Mouse (Mus musculus): ENCODE measurements around the gene Msi2. TPM values are rescaled to one million over a fixed set of nuclear protein-coding genes. Genes with fewer than 3 reads are reported as not detected.

Msi2 gene
- total and polyA plus RNA-seq, 3 experiments = 36.5 to 197 (median 144) TPM

DNA sequence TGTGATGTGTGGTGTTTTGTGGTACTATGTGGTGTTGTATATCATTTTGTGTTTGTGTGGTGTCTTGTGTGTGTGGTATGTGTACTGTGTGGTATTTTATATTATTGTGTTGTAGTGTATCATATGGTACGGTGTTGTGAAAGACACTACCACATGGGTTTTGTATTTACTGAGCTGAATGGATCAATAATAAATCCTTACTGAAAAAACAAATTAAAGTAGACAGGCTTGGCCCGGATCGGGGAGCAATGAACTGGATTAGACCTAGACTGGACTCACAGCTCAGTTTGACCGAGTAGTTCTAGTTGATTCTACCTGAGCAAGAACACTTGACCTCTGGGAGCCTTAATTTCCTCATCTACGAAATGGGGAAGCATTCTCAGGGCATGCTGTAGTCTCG is 107.5 kb downstream of the Msi2 start:
- TF ChIP-seq GATA1 (IDR thresholded peaks at IDR 0.05; ENCODE audit: borderline replicate concordance, low read length) = no peak
- TF ChIP-seq GATA2 (IDR thresholded peaks at IDR 0.05; ENCODE audit: borderline replicate concordance, low read depth, low read length) = no peak
- TF ChIP-seq TAL1 (conservative IDR thresholded peaks at IDR 0.05; ENCODE audit: low read depth, low read length) = no peak
- TF ChIP-seq CTCF (IDR thresholded peaks at IDR 0.05; ENCODE audit: low read depth, low read length) = no peak
- no peak for TF ChIP-seq POLR2AphosphoS5 (IDR thresholded peaks at IDR 0.05; ENCODE audit: insufficient replicate concordance, low read depth, low read length)
- peaks cover 62% of the 10 kb centered on the region for H3K36me3 ChIP-seq (replicated peaks)

GRCm38 (mm10) chr11:88610112-88610511 is 108.2 kb downstream of the Msi2 start:
- H3K4me3 ChIP-seq (ENCODE audit: low read depth, low read length) = no peak overlapping the region
- H3K4me1 ChIP-seq (ENCODE audit: insufficient read depth, low read depth, low read length) = peaks cover 93% of the 10 kb centered on the region
- H3K36me3 ChIP-seq (replicated peaks) = peaks cover 59% of the 10 kb centered on the region
- no peaks in the 10 kb centered on the region for H3K9me3 ChIP-seq (replicated peaks)
- TF ChIP-seq TAL1 (conservative IDR thresholded peaks at IDR 0.05; ENCODE audit: low read depth, low read length) (no peak), POLR2AphosphoS5 (IDR thresholded peaks at IDR 0.05; ENCODE audit: insufficient replicate concordance, low read depth, low read length) (no peak), GATA2 (IDR thresholded peaks at IDR 0.05; ENCODE audit: borderline replicate concordance, low read depth, low read length) (no peak), GATA1 (IDR thresholded peaks at IDR 0.05; ENCODE audit: borderline replicate concordance, low read length) (no peak), CTCF (IDR thresholded peaks at IDR 0.05; ENCODE audit: low read depth, low read length) (no peak)
- ATAC-seq (ENCODE audit: extremely low read depth, insufficient number of reproducible peaks, low FRiP score, poor library complexity, severe bottlenecking) = no peak
- no peaks in the 10 kb centered on the region for H3K27me3 ChIP-seq (ENCODE audit: insufficient read depth, low read length)
- no peak for DNase-seq (ENCODE audit: low spot score)

More for the DNA sequence above, 107.5 kb downstream of the Msi2 start:
- Histone ChIP-seq H3K27me3 (ENCODE audit: insufficient read depth, low read length) (no peaks in the 10 kb centered on the region), H3K9me3 (replicated peaks) (no peaks in the 10 kb centered on the region), H3K4me1 (ENCODE audit: insufficient read depth, low read depth, low read length) (peaks cover 91% of the 10 kb centered on the region), H3K4me3 (ENCODE audit: low read depth, low read length) (no peak overlapping the region)
- DNase-seq (ENCODE audit: low spot score) (no peak), ATAC-seq (ENCODE audit: extremely low read depth, insufficient number of reproducible peaks, low FRiP score, poor library complexity, severe bottlenecking) (no peak)

GRCm38 (mm10) chr11:88608584-88608983 is 109.7 kb downstream of the Msi2 start:
- ATAC-seq (ENCODE audit: extremely low read depth, insufficient number of reproducible peaks, low FRiP score, poor library complexity, severe bottlenecking) = peak; percentile 50
- Histone ChIP-seq H3K27me3 (ENCODE audit: insufficient read depth, low read length) (no peaks in the 10 kb centered on the region), H3K4me1 (ENCODE audit: insufficient read depth, low read depth, low read length) (peaks cover 96% of the 10 kb centered on the region), H3K9me3 (replicated peaks) (no peaks in the 10 kb centered on the region), H3K4me3 (ENCODE audit: low read depth, low read length) (no peak overlapping the region; the same call in 1 of the 2 replicates), H3K36me3 (replicated peaks) (peaks cover 59% of the 10 kb centered on the region)
- TF ChIP-seq TAL1 (conservative IDR thresholded peaks at IDR 0.05; ENCODE audit: low read depth, low read length) (peak; percentile 53), GATA1 (IDR thresholded peaks at IDR 0.05; ENCODE audit: borderline replicate concordance, low read length) (no peak)
- no peak for DNase-seq (ENCODE audit: low spot score)

- ATAC-seq (ENCODE audit: extremely low read depth, insufficient number of reproducible peaks, low FRiP score, poor library complexity, severe bottlenecking) = no peak
- TF ChIP-seq GATA2 (IDR thresholded peaks at IDR 0.05; ENCODE audit: borderline replicate concordance, low read depth, low read length) (no peak), GATA1 (IDR thresholded peaks at IDR 0.05; ENCODE audit: borderline replicate concordance, low read length) (no peak), CTCF (IDR thresholded peaks at IDR 0.05; ENCODE audit: low read depth, low read length) (no peak), TAL1 (conservative IDR thresholded peaks at IDR 0.05; ENCODE audit: low read depth, low read length) (no peak), POLR2AphosphoS5 (IDR thresholded peaks at IDR 0.05; ENCODE audit: insufficient replicate concordance, low read depth, low read length) (no peak)
- H3K27me3 ChIP-seq (ENCODE audit: insufficient read depth, low read length) = no peaks in the 10 kb centered on the region
- no peaks in the 10 kb centered on the region for H3K9me3 ChIP-seq (replicated peaks)
- peaks cover 62% of the 10 kb centered on the region for H3K36me3 ChIP-seq (replicated peaks)
- peaks cover 96% of the 10 kb centered on the region for H3K4me1 ChIP-seq (ENCODE audit: insufficient read depth, low read depth, low read length)
- DNase-seq (ENCODE audit: low spot score) = no peak
- peak overlapping the region; percentile 48; the same call in 1 of the 2 replicates for H3K4me3 ChIP-seq (ENCODE audit: low read depth, low read length)
Measured at GRCm38 (mm10) chr11:88607725-88608383, 110.5 kb downstream of the Msi2 start.

DNA sequence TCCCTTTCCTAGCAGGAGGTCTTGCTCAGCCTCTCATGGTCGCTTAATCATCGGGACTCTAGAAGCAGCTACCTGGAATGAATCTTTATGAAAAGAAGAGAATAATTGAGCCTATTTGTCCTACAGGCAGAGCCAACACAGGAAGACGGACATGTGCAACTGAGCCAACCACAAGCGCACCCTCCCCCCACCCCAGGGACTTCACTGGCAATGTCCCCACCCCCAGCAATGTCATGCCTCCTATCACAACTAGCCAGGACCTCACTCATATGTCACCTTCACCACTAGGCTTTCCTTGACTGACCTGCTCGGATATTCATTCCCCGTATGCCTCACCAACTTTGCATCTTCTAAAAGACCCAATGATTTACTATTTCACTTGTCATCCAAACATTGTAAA is 112.5 kb downstream of the Msi2 start:
- ATAC-seq (ENCODE audit: extremely low read depth, insufficient number of reproducible peaks, low FRiP score, poor library complexity, severe bottlenecking) = no peak
- peaks cover 97% of the 10 kb centered on the region for H3K4me1 ChIP-seq (ENCODE audit: insufficient read depth, low read depth, low read length)
- H3K36me3 ChIP-seq (replicated peaks) = peaks cover 62% of the 10 kb centered on the region

GRCm38 (mm10) chr11:88605098-88605525 is 113.2 kb downstream of the Msi2 start:
- DNase-seq (ENCODE audit: low spot score) (no peak), ATAC-seq (ENCODE audit: extremely low read depth, insufficient number of reproducible peaks, low FRiP score, poor library complexity, severe bottlenecking) (peak; percentile 65)
- H3K36me3 ChIP-seq (replicated peaks) = peaks cover 61% of the 10 kb centered on the region
- H3K4me3 ChIP-seq (ENCODE audit: low read depth, low read length) = peak overlapping the region; percentile 24; the same call in 1 of the 2 replicates
- H3K27me3 ChIP-seq (ENCODE audit: insufficient read depth, low read length) = no peaks in the 10 kb centered on the region
- no peaks in the 10 kb centered on the region for H3K9me3 ChIP-seq (replicated peaks)
- TF ChIP-seq POLR2AphosphoS5 (IDR thresholded peaks at IDR 0.05; ENCODE audit: insufficient replicate concordance, low read depth, low read length) (no peak), TAL1 (conservative IDR thresholded peaks at IDR 0.05; ENCODE audit: low read depth, low read length) (peak; percentile 69)
- H3K4me1 ChIP-seq (ENCODE audit: insufficient read depth, low read depth, low read length) = peaks cover 97% of the 10 kb centered on the region

More for the DNA sequence above, 112.5 kb downstream of the Msi2 start:
- no peaks in the 10 kb centered on the region for H3K27me3 ChIP-seq (ENCODE audit: insufficient read depth, low read length)
- no peak for DNase-seq (ENCODE audit: low spot score)
- TF ChIP-seq CTCF (IDR thresholded peaks at IDR 0.05; ENCODE audit: low read depth, low read length) (no peak), GATA2 (IDR thresholded peaks at IDR 0.05; ENCODE audit: borderline replicate concordance, low read depth, low read length) (no peak), TAL1 (conservative IDR thresholded peaks at IDR 0.05; ENCODE audit: low read depth, low read length) (no peak), POLR2AphosphoS5 (IDR thresholded peaks at IDR 0.05; ENCODE audit: insufficient replicate concordance, low read depth, low read length) (no peak), GATA1 (IDR thresholded peaks at IDR 0.05; ENCODE audit: borderline replicate concordance, low read length) (no peak)
- no peaks in the 10 kb centered on the region for H3K9me3 ChIP-seq (replicated peaks)
- peak overlapping the region; percentile 33; the same call in 1 of the 2 replicates for H3K4me3 ChIP-seq (ENCODE audit: low read depth, low read length)
